Mouse (Mus musculus) E14TG2a.4 (cell line): ENCODE data around the gene Mettl23.

ENCODE experiments used
- H3K27me3 ChIP-seq: 2 replicates; pipeline ENCODE4 v1.6.1; 2014; ENCODE audit warnings: low read length, control low read depth; ENCODE audit not compliant: insufficient read depth
- H3K36me3 ChIP-seq: 2 replicates; pipeline ENCODE4 v1.6.1; 2014; ENCODE audit warnings: low read length, control low read depth; ENCODE audit not compliant: insufficient read depth
- H3K4me1 ChIP-seq: replicated peaks from 2 replicates; pipeline ENCODE4 v1.6.1; 2014; ENCODE audit warnings: low read depth, low read length, control low read depth
- H3K4me3 ChIP-seq: replicated peaks from 2 replicates; pipeline ENCODE4 v1.5.1; 2014; ENCODE audit warnings: mild to moderate bottlenecking, low read length
- H3K9me3 ChIP-seq: 2 replicates; pipeline ENCODE4 v1.6.1; 2014; ENCODE audit warnings: low read length, control low read depth
- CTCF ChIP-seq: conservative IDR thresholded peaks from 2 replicates; pipeline ENCODE4 v1.5.1; 2014; ENCODE audit warnings: low read length
- NANOG ChIP-seq: IDR thresholded peaks from 2 replicates; pipeline ENCODE4 v1.6.1; 2014; ENCODE audit warnings: borderline replicate concordance, low read length, mixed read lengths
- POU5F1 ChIP-seq: IDR thresholded peaks from 2 replicates; pipeline ENCODE4 v1.6.1; 2014; ENCODE audit warnings: low read length, borderline replicate concordance

The Mettl23 gene

GRCm38 (mm10) chr11:116880839-116881238, 37.8 kb downstream of the Mettl23 start:
- no peaks in the 10 kb centered on the region for H3K9me3 ChIP-seq
- H3K4me3 ChIP-seq: peak overlapping the region; percentile 8; the same call in 1 of the 2 replicates
- no peaks in the 10 kb centered on the region for H3K36me3 ChIP-seq
- no peak for TF ChIP-seq NANOG
- TF ChIP-seq POU5F1: no peak
- TF ChIP-seq CTCF: no peak
- no peaks in the 10 kb centered on the region for H3K27me3 ChIP-seq
- peaks cover 34% of the 10 kb centered on the region for H3K4me1 ChIP-seq

GRCm38 (mm10) chr11:116881440-116881839, 38.4 kb downstream of the Mettl23 start:
- H3K4me3 ChIP-seq: no peak overlapping the region
- TF ChIP-seq POU5F1 (no peak), NANOG (no peak), CTCF (no peak)
- peaks cover 40% of the 10 kb centered on the region for H3K4me1 ChIP-seq

DNA sequence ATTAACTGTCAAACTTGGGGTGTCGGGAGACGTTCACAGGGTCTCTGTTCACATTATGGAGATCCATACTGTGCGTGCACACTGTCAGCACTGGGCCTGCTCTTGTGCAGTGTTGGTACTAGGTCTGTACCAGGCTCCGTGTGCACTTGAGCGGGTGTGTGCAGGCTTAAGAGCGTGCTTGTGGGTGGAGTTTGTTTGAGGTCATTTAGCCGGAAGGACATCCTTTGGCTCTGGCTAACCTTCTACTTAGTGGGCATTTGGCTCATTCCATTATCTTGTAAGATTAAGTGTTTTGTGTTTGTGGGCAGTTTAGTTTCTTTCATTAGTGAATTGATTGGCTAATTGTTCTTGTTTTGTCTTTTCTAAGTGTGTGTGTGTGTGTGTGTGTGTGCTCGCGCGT, 39.4 kb downstream of the Mettl23 start:
- Histone ChIP-seq H3K36me3 (no peaks in the 10 kb centered on the region), H3K9me3 (no peaks in the 10 kb centered on the region), H3K4me1 (peaks cover 50% of the 10 kb centered on the region), H3K27me3 (0 out of 2 replicates have a peak, but pooled peaks cover 3% of the 10 kb centered on the region), H3K4me3 (no peak overlapping the region)
- no peak for TF ChIP-seq POU5F1
- TF ChIP-seq NANOG: 0 out of 2 replicates have a peak, but pooled peaks have one; percentile 19

More at GRCm38 (mm10) chr11:116881440-116881839, 38.4 kb downstream of the Mettl23 start:
- no peaks in the 10 kb centered on the region for H3K27me3 ChIP-seq
- no peaks in the 10 kb centered on the region for H3K9me3 ChIP-seq
- H3K36me3 ChIP-seq: no peaks in the 10 kb centered on the region

DNA sequence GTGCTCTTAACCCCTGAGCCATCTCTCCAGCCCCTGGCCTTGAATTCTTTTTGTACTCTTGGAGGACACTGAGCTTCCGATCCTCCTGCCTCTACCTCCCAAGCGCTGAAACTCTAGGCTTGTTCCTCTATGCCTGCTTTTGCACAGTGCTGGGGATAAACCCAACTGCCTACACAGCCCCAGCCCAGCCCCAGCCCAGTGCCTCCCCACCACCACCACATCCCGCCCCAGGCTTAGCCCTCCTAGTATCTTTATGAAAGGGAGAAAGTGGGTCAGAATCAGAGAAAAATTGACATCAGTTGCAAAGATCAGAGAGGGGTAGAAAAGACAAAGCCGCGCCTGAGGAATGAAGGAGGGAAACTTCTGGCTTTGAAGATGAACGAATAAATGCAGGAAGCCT, 41.0 kb downstream of the Mettl23 start:
- Histone ChIP-seq H3K4me3 (no peak overlapping the region), H3K36me3 (no peaks in the 10 kb centered on the region), H3K4me1 (peaks cover 64% of the 10 kb centered on the region), H3K9me3 (no peaks in the 10 kb centered on the region), H3K27me3 (0 out of 2 replicates have a peak, but pooled peaks cover 3% of the 10 kb centered on the region)
- TF ChIP-seq NANOG (no peak), CTCF (no peak), POU5F1 (no peak)

DNA sequence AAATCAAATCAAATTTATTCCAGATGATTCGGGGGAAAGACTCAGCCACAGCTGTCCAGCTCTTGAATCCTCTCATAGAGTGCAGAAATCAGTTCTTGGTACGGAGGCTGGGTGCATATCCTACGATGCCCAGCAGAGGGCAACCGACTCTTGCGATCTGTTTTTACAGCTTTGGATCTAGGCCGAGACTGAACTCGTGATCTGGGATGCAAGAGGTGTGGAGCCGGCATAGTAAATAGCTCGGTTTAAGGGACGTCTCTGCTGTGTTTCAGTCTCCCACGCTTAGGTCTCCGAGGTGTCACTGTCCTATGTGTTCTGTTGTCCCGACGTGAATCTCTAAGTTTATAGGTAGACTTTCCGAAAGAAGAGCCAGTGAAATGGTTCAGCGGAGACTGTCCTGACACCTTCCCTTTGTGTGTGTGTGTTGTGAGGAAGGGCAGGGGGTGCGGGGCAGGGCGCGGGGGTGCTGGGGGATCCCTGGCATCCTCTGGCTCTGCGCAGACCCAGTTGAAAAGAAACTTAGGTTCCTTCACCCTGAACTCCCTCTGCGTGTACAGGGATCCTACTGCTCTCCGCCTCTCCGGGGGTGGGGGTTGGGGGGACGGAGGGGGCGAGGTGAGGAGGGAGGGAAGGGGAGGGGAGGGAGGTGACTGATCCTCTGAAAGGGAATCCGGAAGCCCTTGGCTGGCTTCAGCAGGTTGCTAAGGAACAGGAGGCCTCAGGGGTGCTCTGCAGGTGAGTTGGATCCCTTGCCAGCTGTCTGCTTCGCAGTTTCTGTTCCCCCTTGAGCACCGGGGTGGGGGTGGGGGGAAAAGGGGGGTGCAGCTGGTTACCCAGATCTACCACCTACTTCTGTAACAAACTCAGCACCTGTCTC, 42.4 kb downstream of the Mettl23 start:
- Histone ChIP-seq H3K9me3 (no peaks in the 10 kb centered on the region), H3K4me3 (peak overlapping the region; percentile 57), H3K4me1 (peaks cover 75% of the 10 kb centered on the region), H3K27me3 (0 out of 2 replicates have a peak, but pooled peaks cover 3% of the 10 kb centered on the region), H3K36me3 (no peaks in the 10 kb centered on the region)
- TF ChIP-seq CTCF: peak; percentile 98
- no peak for TF ChIP-seq NANOG
- TF ChIP-seq POU5F1: no peak

GRCm38 (mm10) chr11:116887136-116887535, 44.1 kb downstream of the Mettl23 start:
- TF ChIP-seq NANOG (no peak), POU5F1 (no peak), CTCF (no peak)
- H3K9me3 ChIP-seq: no peaks in the 10 kb centered on the region
- peaks cover 78% of the 10 kb centered on the region for H3K4me1 ChIP-seq
- no peaks in the 10 kb centered on the region for H3K36me3 ChIP-seq
- 0 out of 2 replicates have a peak, but pooled peaks cover 3% of the 10 kb centered on the region for H3K27me3 ChIP-seq
- H3K4me3 ChIP-seq: no peak overlapping the region

DNA sequence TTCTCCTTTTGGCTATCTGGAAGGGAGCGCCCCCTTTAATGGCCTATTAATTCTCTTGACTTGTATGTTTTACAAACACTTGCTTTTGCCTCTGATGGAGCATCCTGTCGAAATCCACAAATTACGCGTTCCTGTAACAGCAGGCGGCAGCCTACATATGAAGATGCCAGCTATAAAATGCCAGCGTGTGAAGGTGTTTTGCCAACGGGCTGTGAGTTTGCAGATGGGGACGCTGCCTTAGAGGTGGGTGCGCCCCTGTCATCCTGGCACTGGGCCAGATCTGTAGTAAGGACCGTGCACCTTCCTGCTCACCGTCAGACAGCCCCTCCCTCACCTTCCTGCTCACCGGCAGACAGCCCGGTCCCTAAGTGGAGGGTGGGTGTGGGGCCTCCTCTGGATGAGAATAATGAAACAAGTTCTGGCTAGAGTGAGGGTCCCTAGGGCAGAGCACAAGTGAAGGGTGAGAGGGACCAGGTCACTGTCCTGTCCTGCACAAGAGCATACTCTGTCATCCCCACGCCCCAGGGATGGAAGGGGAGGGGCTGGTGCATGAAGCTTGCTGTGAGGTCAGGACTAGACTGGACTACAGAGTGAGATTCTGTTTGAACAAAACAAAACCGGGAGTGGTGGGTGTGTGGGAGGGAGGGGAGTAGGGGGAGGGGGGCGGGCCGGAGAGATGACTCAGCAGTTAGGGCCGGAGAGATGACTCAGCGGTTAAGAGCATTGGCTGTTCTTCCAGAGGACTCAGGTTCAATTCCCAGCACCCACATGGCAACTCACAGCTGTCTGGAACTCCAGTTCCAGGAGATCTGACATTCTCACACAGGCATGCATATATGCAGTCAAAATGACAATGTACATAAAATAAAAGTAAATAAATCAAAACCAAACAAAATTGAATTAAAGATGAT, 50.7 kb downstream of the Mettl23 start:
- no peak for TF ChIP-seq POU5F1
- no peak for TF ChIP-seq CTCF
- no peak for TF ChIP-seq NANOG
- Histone ChIP-seq H3K27me3 (no peaks in the 10 kb centered on the region), H3K9me3 (peaks cover 10% of the 10 kb centered on the region), H3K4me3 (peak overlapping the region; percentile 41; the same call in 1 of the 2 replicates), H3K36me3 (no peaks in the 10 kb centered on the region), H3K4me1 (peaks cover 89% of the 10 kb centered on the region)

DNA sequence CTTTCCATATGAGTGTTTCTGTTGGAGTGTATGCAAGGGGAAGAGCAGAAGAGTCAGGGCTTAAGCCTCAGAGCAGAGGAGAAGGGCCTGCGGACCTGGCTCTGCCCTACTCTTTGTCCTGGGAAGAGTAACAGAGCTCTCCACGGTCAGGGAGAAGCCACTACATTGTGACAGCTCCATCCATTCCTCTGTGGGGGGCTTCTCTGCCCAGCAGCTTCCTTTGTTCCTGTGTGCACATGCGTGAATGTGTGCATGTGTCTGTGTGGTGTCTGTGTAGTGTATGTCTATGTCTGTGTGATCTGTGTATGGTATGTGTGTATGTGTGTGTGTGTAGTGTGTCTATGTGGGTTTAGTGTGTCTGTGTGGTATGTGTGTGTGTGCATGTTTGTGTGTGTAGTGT, 52.3 kb downstream of the Mettl23 start:
- H3K27me3 ChIP-seq: no peaks in the 10 kb centered on the region
- H3K4me1 ChIP-seq: peaks cover 81% of the 10 kb centered on the region
- TF ChIP-seq POU5F1 (no peak), NANOG (peak; percentile 14; the same call in 1 of the 2 replicates)
- H3K36me3 ChIP-seq: no peaks in the 10 kb centered on the region
- H3K4me3 ChIP-seq: no peak overlapping the region
- peaks cover 10% of the 10 kb centered on the region for H3K9me3 ChIP-seq
